Mouse (Mus musculus) heart, embryonic 13.5 days (tissue): ENCODE data around the gene Mphosph8. TPM values are rescaled to one million over a fixed set of nuclear protein-coding genes. Genes with fewer than 3 reads are reported as not detected.

Experiments
- ATAC-seq: fragments of 200-750 bp; cut with Nextera tagmentation; 2 replicates; pipeline ENCODE4 v1.8.0; 2017; ENCODE audit warnings: moderate TSS enrichment; ENCODE audit not compliant: insufficient number of reproducible peaks, low FRiP score, low TSS enrichment; ENCODE audit errors: extremely low read depth
- H3K27ac ChIP-seq: fragments of 300-500 bp; sonication (generic); replicated peaks from 2 replicates; pipeline ENCODE4 v1.5.1; 2015; ENCODE audit warnings: moderate library complexity, mild to moderate bottlenecking, inconsistent platforms
- H3K27me3 ChIP-seq: fragments of 300-500 bp; sonication (generic); replicated peaks from 2 replicates; pipeline ENCODE4 v1.6.1; 2015; ENCODE audit warnings: mild to moderate bottlenecking, inconsistent platforms
- H3K36me3 ChIP-seq: fragments of 300-500 bp; sonication (generic); 2 replicates; pipeline ENCODE4 v1.6.1; 2015; ENCODE audit warnings: mild to moderate bottlenecking, inconsistent platforms
- H3K4me1 ChIP-seq: fragments of 300-500 bp; sonication (generic); 2 replicates; pipeline ENCODE4 v1.6.1; 2015; ENCODE audit warnings: inconsistent platforms
- H3K4me2 ChIP-seq: fragments of 300-500 bp; sonication (generic); 2 replicates; pipeline ENCODE4 v1.6.1; 2015; ENCODE audit warnings: inconsistent platforms, mild to moderate bottlenecking, moderate library complexity
- H3K4me3 ChIP-seq: fragments of 300-500 bp; sonication (generic); 2 replicates; pipeline ENCODE4 v1.5.1; 2015; ENCODE audit warnings: moderate library complexity, mild to moderate bottlenecking, inconsistent platforms
- H3K9ac ChIP-seq: fragments of 300-500 bp; sonication (generic); 2 replicates; pipeline ENCODE4 v1.6.1; 2015; ENCODE audit warnings: inconsistent platforms, mild to moderate bottlenecking, moderate library complexity
- H3K9me3 ChIP-seq: fragments of 300-500 bp; sonication (generic); 2 replicates; pipeline ENCODE4 v1.6.1; 2016; ENCODE audit warnings: inconsistent platforms
- WGBS: fragments of 180-500 bp; shearing (Covaris S2); methylation state at CpG from one replicate; pipeline ENCODE4 v1.1.7; 2015; ENCODE audit warnings: mixed read lengths; 5-methylcytosine and 5-hydroxymethylcytosine counted together
- polyA plus RNA-seq: library from polyadenylated mRNA; unstranded; fragments of >200 nt; fragmentation: Nextera tagmentation; extraction: Ambion mirVana; gene quantifications from 2 replicates; pipeline ENCODE4 v1.2.1, GENCODE M21; 2015

The Mphosph8 gene
- polyA plus RNA-seq, 1 experiment from 2014 or later, result 25.2 TPM

GRCm38 (mm10) chr14:56689766-56690165, 21.7 kb downstream of the Mphosph8 start:
- no peaks in the 10 kb centered on the region for H3K9me3 ChIP-seq
- H3K9ac ChIP-seq, result no peak overlapping the region
- H3K4me1 ChIP-seq, result no peaks in the 10 kb centered on the region
- H3K27me3 ChIP-seq, result no peaks in the 10 kb centered on the region
- no peak for ATAC-seq
- peaks cover 96% of the 10 kb centered on the region for H3K36me3 ChIP-seq
- H3K4me2 ChIP-seq, result no peak overlapping the region
- 74% methylated on average over 1 of the region's 1 CpGs for WGBS
- no peak overlapping the region for H3K4me3 ChIP-seq
- H3K27ac ChIP-seq, result no peak overlapping the region

- Histone ChIP-seq H3K4me1 (no peaks in the 10 kb centered on the region), H3K9me3 (no peaks in the 10 kb centered on the region), H3K27me3 (no peaks in the 10 kb centered on the region), H3K4me2 (no peak overlapping the region), H3K9ac (no peak overlapping the region), H3K27ac (no peak overlapping the region), H3K4me3 (no peak overlapping the region), H3K36me3 (peaks cover 100% of the 10 kb centered on the region)
- WGBS, result 75% methylated on average over 3 of the region's 3 CpGs
- no peak for ATAC-seq
These were observed 27.4 kb downstream of the Mphosph8 start for GRCm38 (mm10) chr14:56695495-56695894.

- Histone ChIP-seq H3K9ac (no peak overlapping the region), H3K4me3 (no peak overlapping the region), H3K9me3 (no peaks in the 10 kb centered on the region), H3K27ac (no peak overlapping the region), H3K36me3 (peaks cover 81% of the 10 kb centered on the region), H3K4me1 (no peaks in the 10 kb centered on the region), H3K27me3 (no peaks in the 10 kb centered on the region), H3K4me2 (no peak overlapping the region)
- ATAC-seq, result no peak
- WGBS, result 92% methylated on average over 5 of the region's 5 CpGs
These were observed 29.8 kb downstream of the Mphosph8 start for GRCm38 (mm10) chr14:56697836-56698235.

- H3K4me3 ChIP-seq, result no peak overlapping the region
- WGBS, result 82% methylated on average over 4 of the region's 4 CpGs
- no peaks in the 10 kb centered on the region for H3K27me3 ChIP-seq
- peaks cover 32% of the 10 kb centered on the region for H3K36me3 ChIP-seq
- H3K27ac ChIP-seq, result no peak overlapping the region
- no peak overlapping the region for H3K9ac ChIP-seq
- no peak for ATAC-seq
- H3K4me2 ChIP-seq, result no peak overlapping the region
- H3K9me3 ChIP-seq, result no peaks in the 10 kb centered on the region
- H3K4me1 ChIP-seq, result peaks cover 32% of the 10 kb centered on the region
These were observed 34.6 kb downstream of the Mphosph8 start for GRCm38 (mm10) chr14:56702644-56703043.

GRCm38 (mm10) chr14:56705687-56706086, 37.6 kb downstream of the Mphosph8 start:
- H3K9me3 ChIP-seq, result no peaks in the 10 kb centered on the region
- H3K4me2 ChIP-seq, result no peak overlapping the region
- H3K4me3 ChIP-seq, result no peak overlapping the region
- H3K27me3 ChIP-seq, result no peaks in the 10 kb centered on the region
- H3K36me3 ChIP-seq, result peaks cover 13% of the 10 kb centered on the region
- 0 out of 2 replicates have a peak overlapping the region, but pooled peaks have one; percentile 13 for H3K27ac ChIP-seq
- 58% methylated on average over 4 of the region's 4 CpGs for WGBS
- peaks cover 32% of the 10 kb centered on the region for H3K4me1 ChIP-seq
- H3K9ac ChIP-seq, result no peak overlapping the region
- ATAC-seq, result no peak

GRCm38 (mm10) chr14:56726493-56726892, 58.4 kb downstream of the Mphosph8 start:
- peaks cover 33% of the 10 kb centered on the region for H3K36me3 ChIP-seq
- H3K4me1 ChIP-seq, result no peaks in the 10 kb centered on the region
- no peaks in the 10 kb centered on the region for H3K9me3 ChIP-seq
- no peak for ATAC-seq
- H3K9ac ChIP-seq, result no peak overlapping the region
- no peak overlapping the region for H3K4me3 ChIP-seq
- 45% methylated on average over 1 of the region's 1 CpGs for WGBS
- H3K4me2 ChIP-seq, result no peak overlapping the region
- no peaks in the 10 kb centered on the region for H3K27me3 ChIP-seq
- H3K27ac ChIP-seq, result no peak overlapping the region

- Histone ChIP-seq H3K9me3 (no peaks in the 10 kb centered on the region), H3K27me3 (no peaks in the 10 kb centered on the region), H3K4me3 (no peak overlapping the region), H3K4me2 (no peak overlapping the region), H3K36me3 (peaks cover 39% of the 10 kb centered on the region), H3K9ac (no peak overlapping the region), H3K27ac (no peak overlapping the region), H3K4me1 (0 out of 2 replicates have a peak, but pooled peaks cover 6% of the 10 kb centered on the region)
- no peak for ATAC-seq
- 86% methylated on average over 1 of the region's 1 CpGs for WGBS
These were observed 72.1 kb downstream of the Mphosph8 start for GRCm38 (mm10) chr14:56740175-56740574.

Other genes starting within 250 kb of the Mphosph8 start
- gene Cenpj, start 92.8 kb upstream of the Mphosph8 start, polyA plus RNA-seq, result 7.2 and 7.8 TPM in 2 replicates
- 7.8 and 8.3 TPM in 2 replicates for gene Parp4, start 92.6 kb upstream of the Mphosph8 start, polyA plus RNA-seq
- gene Pspc1, start 110.1 kb downstream of the Mphosph8 start, polyA plus RNA-seq, result 21.0 and 21.4 TPM in 2 replicates
- gene Zmym5, start 143.5 kb downstream of the Mphosph8 start, polyA plus RNA-seq, result 14.7 and 15.8 TPM in 2 replicates
- gene Zmym2, start 218.4 kb downstream of the Mphosph8 start, polyA plus RNA-seq, result 29.8 and 30.9 TPM in 2 replicates